Mouse (Mus musculus) embryonic facial prominence, embryonic 10.5 days (tissue): ENCODE data around the gene Gm28053. TPM values are rescaled to one million over a fixed set of nuclear protein-coding genes. Genes with fewer than 3 reads are reported as not detected.

Experiments used
- polyA plus RNA-seq: library from polyadenylated mRNA; unstranded; fragments of >200 nt; fragmentation: Nextera tagmentation; extraction: Ambion mirVana; gene quantifications from 2 replicates; pipeline ENCODE4 v1.2.1, GENCODE M21; 2016

Gene Gm28053
- polyA plus RNA-seq, 1 experiment from 2014 or later, result not detected

Other genes with a start within 250 kb of the Gm28053 start
- gene Atp6v0e2, start 181.0 kb upstream of the Gm28053 start, polyA plus RNA-seq, result 22.7 and 24.1 TPM in 2 replicates
- 17.7 and 18.9 TPM in 2 replicates for gene Lrrc61, start 163.8 kb upstream of the Gm28053 start, polyA plus RNA-seq
- 2.5 and 3.0 TPM in 2 replicates for gene Rarres2, start 145.8 kb upstream of the Gm28053 start, polyA plus RNA-seq
- not detected in 2 replicates for gene Gm45021, start 129.0 kb upstream of the Gm28053 start, polyA plus RNA-seq
- 50.7 and 56.2 TPM in 2 replicates for gene Repin1, start 124.7 kb upstream of the Gm28053 start, polyA plus RNA-seq
- gene Gm44965, start 124.7 kb upstream of the Gm28053 start, polyA plus RNA-seq, result 0.91 TPM in 1 of 2 replicates, not detected in the other
- gene Zfp775, start 116.5 kb upstream of the Gm28053 start, polyA plus RNA-seq, result 10.1 and 10.8 TPM in 2 replicates
- 1.1 TPM in 2 replicates for gene AI854703, start 91.8 kb upstream of the Gm28053 start, polyA plus RNA-seq
- 0.48 and 0.51 TPM in 2 replicates for gene Gimap8, start 71.4 kb upstream of the Gm28053 start, polyA plus RNA-seq
- 5.0 and 6.0 TPM in 2 replicates for gene Gimap9, start 42.5 kb upstream of the Gm28053 start, polyA plus RNA-seq
- gene Gimap4, start 34.1 kb upstream of the Gm28053 start, polyA plus RNA-seq, result 7.4 and 7.5 TPM in 2 replicates
- 11.5 and 12.1 TPM in 2 replicates for gene Gimap6, start 10.4 kb upstream of the Gm28053 start, polyA plus RNA-seq
- gene Gimap7, start within 50 bp of the Gm28053 start, polyA plus RNA-seq, result not detected in 2 replicates
- 4.1 and 5.0 TPM in 2 replicates for gene Gimap1, start 20.4 kb downstream of the Gm28053 start, polyA plus RNA-seq
- 0.71 and 0.84 TPM in 2 replicates for gene Gimap5, start 27.6 kb downstream of the Gm28053 start, polyA plus RNA-seq
- not detected in 2 replicates for gene Gimap3, start 52.2 kb downstream of the Gm28053 start, polyA plus RNA-seq
- gene Tmem176a, start 122.3 kb downstream of the Gm28053 start, polyA plus RNA-seq, result 14.2 and 21.0 TPM in 2 replicates
- gene Tmem176b, start 122.9 kb downstream of the Gm28053 start, polyA plus RNA-seq, result 38.1 and 54.6 TPM in 2 replicates
- gene Aoc1, start 154.3 kb downstream of the Gm28053 start, polyA plus RNA-seq, result 0.07 TPM in 1 of 2 replicates, not detected in the other
- gene 1600015I10Rik, start 211.3 kb downstream of the Gm28053 start, polyA plus RNA-seq, result not detected in 2 replicates